In genomic region chr10:90112662-90113061, GRCm38 (mm10) we compare ENCODE assay signal across 11 mouse cellular contexts.
DNase-seq lines count a peak whose midpoint lies in the region; ATAC-seq and TF ChIP-seq lines count a peak whose summit lies in the region.
"Had no signal": no experiment of that assay in that cellular context is flagged by ENCODE, and none has a peak within 500 bp of the region (broad histone marks: within the 10 kb centered on the region; RNA-seq: fewer than 3 reads in every experiment).

No protein-coding gene starts in this region.

- intact Hi-C loops in gastrocnemius, postnatal 14 days (cut with DNase I; ENCODE audit: low total_unique reads), result no loop called here

- no peak for TF ChIP-seq EP300 in lung, postnatal 0 days (IDR thresholded peaks at IDR 0.05)

- H3K4me1 ChIP-seq in lung, postnatal 0 days (ENCODE audit: insufficient read depth, low read depth, low read length), result no peaks in the 10 kb centered on the region
- no peaks in the 10 kb centered on the region for H3K4me1 ChIP-seq in thymus, adult 2 months (replicated peaks; ENCODE audit: control insufficient read depth, insufficient read depth, low read length)

- H3K27ac ChIP-seq in lung, postnatal 0 days (ENCODE audit: low read length), result no peak overlapping the region
- no peak overlapping the region for H3K27ac ChIP-seq in thymus, adult 2 months (ENCODE audit: control insufficient read depth, insufficient read depth, low read length)
- H3K27ac ChIP-seq: macrophage had no signal

- H3K9ac ChIP-seq in lung, postnatal 0 days (replicated peaks; ENCODE audit: low read depth), result no peak overlapping the region

- no peak overlapping the region for H3K4me2 ChIP-seq in lung, postnatal 0 days (replicated peaks; ENCODE audit: low read depth, low read length)

- TF ChIP-seq CTCF in lung, postnatal 0 days (IDR thresholded peaks at IDR 0.05), result no peak
- no peak for TF ChIP-seq CTCF in thymus, adult 2 months (IDR thresholded peaks at IDR 0.05; ENCODE audit: borderline replicate concordance, control insufficient read depth, extremely low read depth, insufficient read depth, low read length, poor library complexity)

- DNase-seq in gastrocnemius, postnatal 14 days, result peak; percentile 21
- DNase-seq in gastrocnemius, postnatal 10 days, result no peak
- peak; percentile 48 for DNase-seq in kidney, postnatal 14 days
- DNase-seq in kidney, postnatal 36 days, result no peak
- peak; percentile 42 for DNase-seq in heart, adult 8-10 months (ENCODE audit: low spot score)
- peak; percentile 55 for DNase-seq in lung, postnatal 0 days (ENCODE audit: low spot score)
- no peak for DNase-seq in thymus, postnatal 0 days (ENCODE audit: low spot score)
- DNase-seq in thymus, adult 2 months, result no peak
- DNase-seq: B cell, adult 2 months; right cerebral cortex, postnatal 25 days had no signal

- H3K27me3 ChIP-seq in lung, postnatal 0 days (replicated peaks; ENCODE audit: insufficient read depth, low read length), result no peaks in the 10 kb centered on the region
- H3K27me3 ChIP-seq in thymus, adult 2 months (ENCODE audit: control insufficient read depth, insufficient read depth, low read length), result no peaks in the 10 kb centered on the region

- 30% methylated on average over 5 of the region's 5 CpGs for WGBS in lung, postnatal 0 days
- 81% methylated on average over 5 of the region's 5 CpGs for WGBS in thymus, adult 2 months

- H3K4me3 ChIP-seq in lung, postnatal 0 days (ENCODE audit: low read depth, low read length), result no peak overlapping the region
- no peak overlapping the region for H3K4me3 ChIP-seq in thymus, adult 2 months (ENCODE audit: control insufficient read depth, insufficient read depth, low read length)

- ATAC-seq in lung, postnatal 0 days, result peak; percentile 65

- H3K36me3 ChIP-seq in lung, postnatal 0 days (ENCODE audit: insufficient read depth, low read length), result no peaks in the 10 kb centered on the region
- H3K36me3 ChIP-seq in thymus, adult 2 months (ENCODE audit: control insufficient read depth, insufficient read depth, low read length), result no peaks in the 10 kb centered on the region

- TF ChIP-seq POLR2A in thymus, adult 2 months (IDR thresholded peaks at IDR 0.05; ENCODE audit: control insufficient read depth, extremely low read depth, insufficient read depth, low read length, poor library complexity), result no peak

- H3K9me3 ChIP-seq in lung, postnatal 0 days (ENCODE audit: low read length), result no peaks in the 10 kb centered on the region

Comparison
In these comparisons a context has a peak if more than half of its experiments do, and no peak if none do; other contexts are left out.
1. DNase-seq: peak in gastrocnemius, postnatal 14 days (single experiment), kidney, postnatal 14 days (single experiment), heart, adult 8-10 months (single experiment) and lung, postnatal 0 days (single experiment); none in gastrocnemius, postnatal 10 days (single experiment), kidney, postnatal 36 days (0 of 2), thymus, postnatal 0 days (single experiment) and thymus, adult 2 months (single experiment).